Mouse (Mus musculus) spleen, adult 2 months (tissue): ENCODE data around the gene Lrrc25. TPM values are rescaled to one million over a fixed set of nuclear protein-coding genes. Genes with fewer than 3 reads are reported as not detected.

ENCODE experiments used
- DNase-seq, 2 experiments: peaks; one replicate each; pipeline versions ENCODE4 v3.0.0 to v3.0.0-alpha.2; 2012 to 2021; ENCODE audit warnings: low spot score in 2 of 2, low read depth in 1 of 2
- H3K27ac ChIP-seq: fragments of 200-500 bp; 2 replicates; pipeline ENCODE4 v1.5.1; 2012; ENCODE audit warnings: low read length, inconsistent platforms; ENCODE audit not compliant: insufficient read depth
- H3K27me3 ChIP-seq: fragments of 200-500 bp; 2 replicates; pipeline ENCODE4 v1.6.1; 2012; ENCODE audit warnings: mild to moderate bottlenecking, moderate library complexity, low read length, inconsistent platforms; ENCODE audit not compliant: control insufficient read depth, insufficient read depth
- H3K36me3 ChIP-seq: fragments of 200-500 bp; 2 replicates; pipeline ENCODE4 v1.6.1; 2012; ENCODE audit warnings: mild to moderate bottlenecking, low read length, inconsistent platforms; ENCODE audit not compliant: control insufficient read depth, insufficient read depth
- H3K4me1 ChIP-seq: fragments of 200-500 bp; 2 replicates; pipeline ENCODE4 v1.6.1; 2011; ENCODE audit warnings: inconsistent platforms; ENCODE audit not compliant: control insufficient read depth, insufficient read depth, insufficient read length
- H3K4me3 ChIP-seq: fragments of 200-500 bp; 2 replicates; pipeline ENCODE4 v1.5.1; 2011; ENCODE audit warnings: mild to moderate bottlenecking, inconsistent platforms; ENCODE audit not compliant: insufficient read depth, insufficient read length; ENCODE audit errors: extremely low read depth
- CTCF ChIP-seq: fragments of 200-500 bp; IDR thresholded peaks from 2 replicates; pipeline ENCODE4 v1.5.1; 2011; ENCODE audit warnings: mild to moderate bottlenecking, inconsistent platforms; ENCODE audit not compliant: insufficient read depth, insufficient read length, insufficient replicate concordance; ENCODE audit errors: extremely low read depth
- POLR2A ChIP-seq: fragments of 200-500 bp; IDR thresholded peaks from 2 replicates; pipeline ENCODE4 v1.6.1; 2011; ENCODE audit warnings: low read depth, low read length, inconsistent platforms
- WGBS: fragments of 180-500 bp; shearing (Covaris S2); methylation state at CpG from one replicate; pipeline ENCODE4 v1.1.7; 2018; 5-methylcytosine and 5-hydroxymethylcytosine counted together
- polyA plus RNA-seq: library from polyadenylated mRNA; depleted of rRNA; stranded (reverse); fragments of >200 nt; gene quantifications from 2 replicates; pipeline ENCODE4 v1.2.3, GENCODE M21; 2012

Gene Lrrc25
- polyA plus RNA-seq, 1 experiment = 41.6 TPM

GRCm38 (mm10) chr8:70605871-70606779 lies 9.8 kb upstream of the Lrrc25 start:
- H3K4me1 ChIP-seq = peaks cover 21% of the 10 kb centered on the region
- H3K36me3 ChIP-seq = no peaks in the 10 kb centered on the region
- 82% methylated on average over 9 of the region's 9 CpGs for WGBS
- H3K27ac ChIP-seq = no peak overlapping the region
- TF ChIP-seq POLR2A (no peak), CTCF (no peak)
- H3K27me3 ChIP-seq = no peaks in the 10 kb centered on the region
- no peak overlapping the region for H3K4me3 ChIP-seq
- DNase-seq = no peak

GRCm38 (mm10) chr8:70606780-70607602 lies 9.0 kb upstream of the Lrrc25 start:
- peaks cover 18% of the 10 kb centered on the region for H3K4me1 ChIP-seq
- H3K27me3 ChIP-seq = no peaks in the 10 kb centered on the region
- TF ChIP-seq CTCF (no peak), POLR2A (no peak)

GRCm38 (mm10) chr8:70607603-70607897 lies 8.4 kb upstream of the Lrrc25 start:
- H3K4me3 ChIP-seq = peak overlapping the region; percentile 81
- no peaks in the 10 kb centered on the region for H3K36me3 ChIP-seq
- 0 out of 2 replicates have a peak overlapping the region, but pooled peaks have one; percentile 79 for H3K27ac ChIP-seq
- peaks cover 18% of the 10 kb centered on the region for H3K4me1 ChIP-seq
- no peaks in the 10 kb centered on the region for H3K27me3 ChIP-seq
- no peak for TF ChIP-seq POLR2A
- no peak for TF ChIP-seq CTCF
- WGBS = 20% methylated on average over 6 of the region's 6 CpGs
- no peak for DNase-seq

More at GRCm38 (mm10) chr8:70606780-70607602, 9.0 kb upstream of the Lrrc25 start:
- Histone ChIP-seq H3K4me3 (peak overlapping the region; percentile 81), H3K36me3 (no peaks in the 10 kb centered on the region), H3K27ac (0 out of 2 replicates have a peak overlapping the region, but pooled peaks have one; percentile 79)
- 72% methylated on average over 18 of the region's 18 CpGs for WGBS
- no peak for DNase-seq

- peaks cover 18% of the 10 kb centered on the region for H3K4me1 ChIP-seq
- no peaks in the 10 kb centered on the region for H3K36me3 ChIP-seq
- WGBS = 1% methylated on average over 84 of the region's 84 CpGs
Measured at GRCm38 (mm10) chr8:70607898-70608748, 7.8 kb upstream of the Lrrc25 start.

GRCm38 (mm10) chr8:70608749-70609367 lies 7.1 kb upstream of the Lrrc25 start, which contains the start of gene Ssbp4:
Gene Ssbp4 (minus strand): TSS chr8:70608872.
- DNase-seq = no peak
- H3K36me3 ChIP-seq = no peaks in the 10 kb centered on the region
- peak within 1 kb of the TSS; percentile 90 for H3K27ac ChIP-seq
- peaks cover 18% of the 10 kb centered on the region for H3K4me1 ChIP-seq
- 3% methylated on average over 26 of the region's 26 CpGs for WGBS
- no peaks in the 10 kb centered on the region for H3K27me3 ChIP-seq
- peak within 1 kb of the TSS; percentile 81 for H3K4me3 ChIP-seq
- TF ChIP-seq POLR2A = no peak

More at GRCm38 (mm10) chr8:70607898-70608748, 7.8 kb upstream of the Lrrc25 start:
- Histone ChIP-seq H3K27me3 (no peaks in the 10 kb centered on the region), H3K27ac (peak overlapping the region; percentile 90), H3K4me3 (peak overlapping the region; percentile 81)
- TF ChIP-seq POLR2A (no peak; the same call in 1 of the 2 replicates), CTCF (no peak)
- no peak for DNase-seq

GRCm38 (mm10) chr8:70609368-70609848 lies 6.5 kb upstream of the Lrrc25 start:
- WGBS = under 1% methylated on average over 38 of the region's 39 CpGs
- TF ChIP-seq CTCF (no peak), POLR2A (peak; percentile 19)
- H3K4me3 ChIP-seq = peak overlapping the region; percentile 58
- DNase-seq = peak; percentile 76 to 82
- H3K36me3 ChIP-seq = no peaks in the 10 kb centered on the region
- H3K4me1 ChIP-seq = peaks cover 18% of the 10 kb centered on the region
- no peaks in the 10 kb centered on the region for H3K27me3 ChIP-seq
- H3K27ac ChIP-seq = peak overlapping the region; percentile 90
